Mouse (Mus musculus): ENCODE measurements around the gene Nt5dc2. TPM values are rescaled to one million over a fixed set of nuclear protein-coding genes. Genes with fewer than 3 reads are reported as not detected.

Gene Nt5dc2
- polyA plus RNA-seq, 1 experiment, result 141 TPM

DNA sequence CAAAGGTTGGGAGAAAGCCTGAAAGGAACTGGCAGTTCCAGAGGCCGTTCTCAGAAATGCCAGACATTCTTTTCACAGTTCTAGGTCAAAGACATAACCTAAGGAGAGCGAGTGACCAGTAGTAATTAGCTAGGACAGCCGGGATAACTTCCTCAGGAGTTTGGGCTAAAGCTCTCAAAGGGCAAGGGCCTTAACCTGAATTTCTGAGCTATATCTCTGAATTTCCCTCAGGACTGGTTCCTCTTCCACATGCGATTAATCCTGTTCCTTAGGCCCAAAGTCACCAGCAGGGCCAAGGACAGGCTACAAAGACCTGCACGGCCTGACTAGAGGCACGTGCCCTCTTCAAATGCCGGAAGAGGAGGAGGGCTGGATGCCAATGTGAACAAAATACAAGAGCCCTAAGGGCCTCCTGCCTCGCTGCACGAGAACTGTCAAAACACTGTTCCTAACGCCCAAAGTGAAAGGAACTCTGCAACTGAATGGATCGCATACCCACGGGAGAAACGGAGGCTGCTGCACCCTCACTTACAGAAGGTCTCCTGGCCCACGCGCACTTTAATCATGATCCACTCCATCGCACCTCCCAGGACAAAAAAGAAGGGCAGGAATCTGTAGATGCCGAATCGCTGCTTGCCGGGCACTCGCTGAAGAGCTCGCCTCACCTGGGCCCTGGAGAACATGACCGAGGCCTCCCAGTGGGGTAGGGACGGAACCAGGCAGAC is 2.6 kb upstream of the Nt5dc2 start:
- no peak overlapping the region for H3K27ac ChIP-seq (ENCODE audit: insufficient read depth, low read length)
- H3K27me3 ChIP-seq (ENCODE audit: control insufficient read depth, insufficient read depth, low read length, poor library complexity, severe bottlenecking), result no peaks in the 10 kb centered on the region
- no peaks in the 10 kb centered on the region for H3K4me1 ChIP-seq (ENCODE audit: control insufficient read depth, insufficient read depth, low read length)
- TF ChIP-seq POLR2A (IDR thresholded peaks at IDR 0.05; ENCODE audit: insufficient read depth, low read length) (no peak), CTCF (IDR thresholded peaks at IDR 0.05; ENCODE audit: low read depth, low read length) (no peak), EP300 (IDR thresholded peaks at IDR 0.05; ENCODE audit: insufficient read depth, low read depth, low read length) (no peak)
- peaks cover 2% of the 10 kb centered on the region for H3K36me3 ChIP-seq (ENCODE audit: control insufficient read depth, insufficient read depth, low read length, poor library complexity, severe bottlenecking)
- no peaks in the 10 kb centered on the region for H3K9me3 ChIP-seq (replicated peaks; ENCODE audit: control insufficient read depth, insufficient read depth, low read length, poor library complexity, severe bottlenecking)
- H3K4me3 ChIP-seq (ENCODE audit: low read depth, low read length), result peak overlapping the region; percentile 79
- peak overlapping the region; percentile 74 for H3K9ac ChIP-seq (ENCODE audit: low read depth, poor library complexity, severe bottlenecking)

DNA sequence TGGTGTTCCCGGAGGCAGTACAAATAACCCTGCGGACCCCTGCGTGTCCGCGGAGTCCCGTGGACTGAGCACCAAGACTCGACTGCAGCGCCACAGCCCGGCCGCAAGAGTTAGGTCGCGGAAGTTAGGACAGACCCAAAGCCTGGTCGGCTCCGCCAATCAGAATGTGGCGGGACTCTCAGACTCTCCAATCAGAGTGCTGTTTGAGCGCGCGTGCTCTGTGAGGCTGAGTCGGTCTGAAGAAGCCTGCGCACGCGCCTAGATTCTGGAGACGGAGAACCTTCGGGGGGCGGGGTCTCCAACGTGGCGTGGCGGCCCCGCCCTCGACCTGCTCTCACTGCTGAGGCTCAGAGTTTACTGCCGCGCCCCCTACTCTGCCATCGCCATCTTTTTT is 2.0 kb upstream of the Nt5dc2 start, which contains the start of gene Smim4:
Gene Smim4, minus strand, starts transcription at position 131 of the 394 bp plus-strand sequence.
- Histone ChIP-seq H3K36me3 (ENCODE audit: control insufficient read depth, insufficient read depth, low read length, poor library complexity, severe bottlenecking) (0 out of 2 replicates have a peak, but pooled peaks cover 2% of the 10 kb centered on the region), H3K27ac (ENCODE audit: insufficient read depth, low read length) (peak within 1 kb of the TSS; percentile 33; the same call in 1 of the 2 replicates), H3K4me1 (ENCODE audit: control insufficient read depth, insufficient read depth, low read length) (no peaks in the 10 kb centered on the region), H3K27me3 (ENCODE audit: control insufficient read depth, insufficient read depth, low read length, poor library complexity, severe bottlenecking) (no peaks in the 10 kb centered on the region), H3K4me3 (ENCODE audit: low read depth, low read length) (peak within 1 kb of the TSS; percentile 79), H3K9me3 (replicated peaks; ENCODE audit: control insufficient read depth, insufficient read depth, low read length, poor library complexity, severe bottlenecking) (no peaks in the 10 kb centered on the region), H3K9ac (ENCODE audit: low read depth, poor library complexity, severe bottlenecking) (peak within 1 kb of the TSS; percentile 80)
- TF ChIP-seq CTCF (IDR thresholded peaks at IDR 0.05; ENCODE audit: low read depth, low read length), result no peak
- TF ChIP-seq EP300 (IDR thresholded peaks at IDR 0.05; ENCODE audit: insufficient read depth, low read depth, low read length), result no peak
- no peak for TF ChIP-seq POLR2A (IDR thresholded peaks at IDR 0.05; ENCODE audit: insufficient read depth, low read length)

DNA sequence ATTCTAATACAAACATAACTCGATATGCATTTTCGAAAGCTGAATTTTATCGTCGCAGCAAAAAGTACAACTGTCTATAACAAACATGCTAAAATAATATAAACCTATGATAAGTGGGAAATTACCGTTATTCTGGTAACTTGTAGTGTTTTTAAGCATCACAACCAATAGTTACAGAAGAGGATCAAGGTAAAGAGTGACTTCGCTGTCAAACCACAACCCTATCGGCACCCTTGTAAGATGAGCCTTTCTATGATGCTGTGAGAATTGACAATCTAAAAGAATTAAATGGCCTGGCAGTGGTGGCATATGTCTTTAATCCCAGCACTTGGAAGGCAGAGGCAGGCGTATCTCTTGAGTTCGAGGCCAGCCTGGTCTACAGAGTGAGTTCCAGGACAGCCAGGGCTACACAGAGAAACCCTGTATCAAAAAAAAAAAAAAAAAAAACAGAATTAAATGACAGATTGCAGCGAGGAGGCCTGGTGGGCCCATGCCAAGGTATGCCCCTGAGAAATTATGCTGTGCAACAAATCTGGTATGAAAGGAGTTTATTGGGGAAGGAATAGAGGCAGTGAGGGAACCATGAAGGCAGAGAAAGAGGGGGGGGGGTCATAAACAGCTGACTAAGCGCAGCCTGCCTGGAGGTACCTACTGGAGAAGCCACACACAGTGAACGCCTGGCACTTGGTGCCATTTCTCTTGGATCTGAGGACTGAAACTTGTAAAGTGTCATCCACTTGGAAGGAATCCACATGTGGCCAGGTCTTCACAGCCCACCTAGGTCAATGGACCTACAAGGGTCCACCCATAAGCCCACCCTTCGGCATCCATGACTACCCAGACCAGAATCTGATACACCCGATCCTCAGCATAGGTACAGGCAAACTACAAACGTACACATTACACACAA is 1.3 kb upstream of the Nt5dc2 start:
- Histone ChIP-seq H3K27ac (ENCODE audit: insufficient read depth, low read length) (peak overlapping the region; percentile 33), H3K36me3 (ENCODE audit: control insufficient read depth, insufficient read depth, low read length, poor library complexity, severe bottlenecking) (no peaks in the 10 kb centered on the region), H3K4me3 (ENCODE audit: low read depth, low read length) (peak overlapping the region; percentile 65), H3K4me1 (ENCODE audit: control insufficient read depth, insufficient read depth, low read length) (no peaks in the 10 kb centered on the region), H3K27me3 (ENCODE audit: control insufficient read depth, insufficient read depth, low read length, poor library complexity, severe bottlenecking) (no peaks in the 10 kb centered on the region), H3K9ac (ENCODE audit: low read depth, poor library complexity, severe bottlenecking) (peak overlapping the region; percentile 80), H3K9me3 (replicated peaks; ENCODE audit: control insufficient read depth, insufficient read depth, low read length, poor library complexity, severe bottlenecking) (no peaks in the 10 kb centered on the region)
- no peak for TF ChIP-seq POLR2A (IDR thresholded peaks at IDR 0.05; ENCODE audit: insufficient read depth, low read length)
- TF ChIP-seq CTCF (IDR thresholded peaks at IDR 0.05; ENCODE audit: low read depth, low read length), result no peak

DNA sequence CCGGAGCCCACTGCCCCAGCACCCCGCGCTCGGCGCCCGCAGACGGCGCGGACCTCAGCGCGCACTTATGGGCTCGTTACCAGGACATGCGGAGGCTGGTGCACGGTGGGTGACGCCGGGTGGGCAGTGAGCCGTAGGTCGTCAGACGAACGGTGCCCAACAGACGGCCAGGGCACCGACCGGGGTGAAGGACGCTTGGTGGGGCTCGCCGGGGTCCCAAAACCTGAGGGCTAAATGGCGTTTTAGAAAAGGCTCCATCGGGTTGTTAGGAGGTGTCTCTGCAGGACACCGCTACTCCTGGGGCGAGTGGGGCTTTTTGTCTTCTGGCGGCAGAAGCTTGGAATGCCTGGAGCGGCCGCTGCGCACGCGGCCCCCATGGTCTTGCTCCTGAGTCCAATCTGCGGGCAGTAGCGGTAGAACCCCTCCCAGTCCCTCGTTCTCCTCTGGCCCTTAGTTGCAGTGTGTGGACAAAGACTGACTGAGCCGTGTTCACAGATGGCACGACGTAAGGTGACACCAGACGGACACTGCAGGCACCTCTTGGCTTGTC is 494 bp downstream of the Nt5dc2 start:
- H3K36me3 ChIP-seq (ENCODE audit: control insufficient read depth, insufficient read depth, low read length, poor library complexity, severe bottlenecking), result peaks cover 7% of the 10 kb centered on the region; the same call in 1 of the 2 replicates
- no peaks in the 10 kb centered on the region for H3K9me3 ChIP-seq (replicated peaks; ENCODE audit: control insufficient read depth, insufficient read depth, low read length, poor library complexity, severe bottlenecking)
- H3K27me3 ChIP-seq (ENCODE audit: control insufficient read depth, insufficient read depth, low read length, poor library complexity, severe bottlenecking), result no peaks in the 10 kb centered on the region
- peak overlapping the region; percentile 80 for H3K9ac ChIP-seq (ENCODE audit: low read depth, poor library complexity, severe bottlenecking)
- H3K4me3 ChIP-seq (ENCODE audit: low read depth, low read length), result peak overlapping the region; percentile 97
- H3K27ac ChIP-seq (ENCODE audit: insufficient read depth, low read length), result no peak overlapping the region
- H3K4me1 ChIP-seq (ENCODE audit: control insufficient read depth, insufficient read depth, low read length), result no peaks in the 10 kb centered on the region
- TF ChIP-seq POLR2A (IDR thresholded peaks at IDR 0.05; ENCODE audit: insufficient read depth, low read length), result no peak
- TF ChIP-seq EP300 (IDR thresholded peaks at IDR 0.05; ENCODE audit: insufficient read depth, low read depth, low read length), result no peak
- TF ChIP-seq CTCF (IDR thresholded peaks at IDR 0.05; ENCODE audit: low read depth, low read length), result no peak

DNA sequence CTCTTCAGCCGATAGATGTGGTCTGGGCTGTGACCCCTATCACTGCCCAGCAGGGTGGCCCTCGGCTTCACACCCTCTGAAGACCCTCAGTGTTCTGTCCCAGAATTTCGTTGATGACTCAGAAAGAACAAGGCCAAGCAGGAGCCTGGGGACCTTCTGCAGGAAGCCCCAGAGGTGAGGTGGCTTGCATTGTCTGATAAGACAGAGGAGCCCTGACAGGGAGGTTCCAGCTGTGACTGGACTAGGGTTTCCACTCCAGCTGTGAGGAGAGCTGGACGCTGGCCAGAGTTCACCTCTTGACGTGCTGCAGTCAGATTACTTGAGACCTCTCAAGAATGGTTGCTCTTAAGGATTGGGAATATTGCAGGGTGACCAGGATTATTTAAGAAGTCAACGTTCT is 1.2 kb downstream of the Nt5dc2 start:
- peaks cover 7% of the 10 kb centered on the region; the same call in 1 of the 2 replicates for H3K36me3 ChIP-seq (ENCODE audit: control insufficient read depth, insufficient read depth, low read length, poor library complexity, severe bottlenecking)

More for the DNA sequence above, 1.2 kb downstream of the Nt5dc2 start:
- Histone ChIP-seq H3K27ac (ENCODE audit: insufficient read depth, low read length) (no peak overlapping the region), H3K9me3 (replicated peaks; ENCODE audit: control insufficient read depth, insufficient read depth, low read length, poor library complexity, severe bottlenecking) (no peaks in the 10 kb centered on the region), H3K4me3 (ENCODE audit: low read depth, low read length) (peak overlapping the region; percentile 97), H3K27me3 (ENCODE audit: control insufficient read depth, insufficient read depth, low read length, poor library complexity, severe bottlenecking) (no peaks in the 10 kb centered on the region), H3K9ac (ENCODE audit: low read depth, poor library complexity, severe bottlenecking) (peak overlapping the region; percentile 80), H3K4me1 (ENCODE audit: control insufficient read depth, insufficient read depth, low read length) (no peaks in the 10 kb centered on the region)
- no peak for TF ChIP-seq POLR2A (IDR thresholded peaks at IDR 0.05; ENCODE audit: insufficient read depth, low read length)
- TF ChIP-seq EP300 (IDR thresholded peaks at IDR 0.05; ENCODE audit: insufficient read depth, low read depth, low read length), result no peak
- no peak for TF ChIP-seq CTCF (IDR thresholded peaks at IDR 0.05; ENCODE audit: low read depth, low read length)
